Mouse (Mus musculus) intestine, embryonic 15.5 days (tissue): ENCODE measurements around the gene Mab21l3. TPM values are rescaled to one million over a fixed set of nuclear protein-coding genes. Genes with fewer than 3 reads are reported as not detected.

Experiments used
- ATAC-seq: fragments of 200-750 bp; cut with Nextera tagmentation; 2 replicates; pipeline ENCODE4 v1.8.0; 2017; ENCODE audit warnings: moderate TSS enrichment, moderate library complexity
- H3K27ac ChIP-seq: fragments of 300-500 bp; sonication (generic); 2 replicates; pipeline ENCODE4 v1.5.1; 2015; ENCODE audit warnings: mild to moderate bottlenecking, inconsistent platforms
- H3K27me3 ChIP-seq: fragments of 300-500 bp; sonication (generic); replicated peaks from 2 replicates; pipeline ENCODE4 v1.6.1; 2015; ENCODE audit warnings: inconsistent platforms
- H3K36me3 ChIP-seq: fragments of 300-500 bp; sonication (generic); 2 replicates; pipeline ENCODE4 v1.6.1; 2015; ENCODE audit warnings: inconsistent platforms
- H3K4me1 ChIP-seq: fragments of 300-500 bp; sonication (generic); replicated peaks from 2 replicates; pipeline ENCODE4 v1.6.1; 2015; ENCODE audit warnings: inconsistent platforms
- H3K4me2 ChIP-seq: fragments of 300-500 bp; sonication (generic); replicated peaks from 2 replicates; pipeline ENCODE4 v1.6.1; 2015; ENCODE audit warnings: mild to moderate bottlenecking, inconsistent platforms
- H3K4me3 ChIP-seq: fragments of 300-500 bp; sonication (generic); replicated peaks from 2 replicates; pipeline ENCODE4 v1.5.1; 2015; ENCODE audit warnings: inconsistent platforms
- H3K9ac ChIP-seq: fragments of 300-500 bp; sonication (generic); 2 replicates; pipeline ENCODE4 v1.6.1; 2015; ENCODE audit warnings: inconsistent platforms
- H3K9me3 ChIP-seq: fragments of 300-500 bp; sonication (generic); 2 replicates; pipeline ENCODE4 v1.6.1; 2016; ENCODE audit warnings: inconsistent platforms
- WGBS: fragments of 180-500 bp; shearing (Covaris S2); methylation state at CpG from one replicate; pipeline ENCODE4 v1.1.7; 2015; 5-methylcytosine and 5-hydroxymethylcytosine counted together
- polyA plus RNA-seq: library from polyadenylated mRNA; unstranded; fragments of >200 nt; fragmentation: Nextera tagmentation; extraction: Ambion mirVana; gene quantifications from 2 replicates; pipeline ENCODE4 v1.2.1, GENCODE M21; 2015

The Mab21l3 gene
- polyA plus RNA-seq, 1 experiment from 2014 or later: 6.4 TPM

DNA sequence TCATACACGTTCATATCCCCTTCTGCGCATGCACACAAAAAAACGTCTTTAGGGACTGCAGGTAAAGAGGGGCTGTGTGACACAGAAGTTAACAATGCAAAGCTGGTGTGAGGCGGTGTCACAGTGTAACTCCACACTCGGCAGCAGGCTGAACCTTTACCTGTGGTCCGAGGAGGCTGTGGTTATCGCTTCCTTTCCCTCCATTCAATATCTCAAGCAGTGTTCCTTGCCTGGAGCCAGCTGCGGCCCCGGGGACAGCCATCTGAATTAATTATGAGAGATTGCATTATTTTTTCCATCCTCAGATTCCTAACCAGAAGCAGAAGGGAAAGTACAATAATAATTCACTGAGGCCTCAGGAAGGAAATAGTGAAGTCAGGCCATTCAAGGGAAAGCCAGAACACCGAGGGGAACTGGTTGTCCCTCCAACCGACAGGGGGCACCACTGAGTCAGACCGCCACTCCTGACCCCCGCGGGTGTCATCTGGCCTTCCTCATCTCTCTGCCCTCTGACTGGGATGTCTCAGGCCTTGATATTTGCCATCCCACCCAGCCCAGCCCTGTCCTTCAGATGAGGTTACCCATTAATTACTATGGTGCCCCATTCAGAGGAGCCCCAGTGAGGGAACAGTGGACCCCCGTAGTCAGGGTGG lies 53.2 kb downstream of the Mab21l3 start:
- Histone ChIP-seq H3K9ac (no peak overlapping the region), H3K27me3 (no peaks in the 10 kb centered on the region), H3K4me2 (no peak overlapping the region), H3K9me3 (no peaks in the 10 kb centered on the region), H3K4me3 (no peak overlapping the region), H3K36me3 (no peaks in the 10 kb centered on the region), H3K4me1 (peaks cover 31% of the 10 kb centered on the region), H3K27ac (no peak overlapping the region)
- 71% methylated on average over 15 of the region's 15 CpGs for WGBS
- ATAC-seq: no peak

DNA sequence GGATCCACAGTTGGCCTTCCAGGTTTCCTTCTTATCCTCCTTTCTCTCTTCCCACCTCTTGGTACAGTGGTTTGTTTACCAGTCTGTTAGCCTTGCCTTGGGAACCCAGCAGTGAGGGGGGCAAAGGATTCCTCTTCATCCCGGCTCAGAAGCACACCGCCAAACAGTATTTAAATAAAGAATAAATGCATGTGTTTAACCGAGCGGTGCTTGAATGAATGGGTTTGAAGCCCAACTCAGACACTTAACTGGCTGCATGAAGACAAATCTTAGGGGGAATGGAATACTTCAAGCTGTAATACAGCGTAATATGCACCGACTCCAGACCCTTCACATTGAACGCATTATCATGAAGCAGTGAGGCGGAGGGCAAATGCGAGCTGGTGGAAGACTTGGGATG lies 54.1 kb downstream of the Mab21l3 start:
- WGBS: 64% methylated on average over 9 of the region's 9 CpGs
- ATAC-seq: no peak
- H3K36me3 ChIP-seq: no peaks in the 10 kb centered on the region
- H3K27ac ChIP-seq: no peak overlapping the region
- no peak overlapping the region for H3K4me2 ChIP-seq
- no peak overlapping the region for H3K9ac ChIP-seq
- H3K9me3 ChIP-seq: no peaks in the 10 kb centered on the region
- peaks cover 29% of the 10 kb centered on the region for H3K4me1 ChIP-seq
- no peaks in the 10 kb centered on the region for H3K27me3 ChIP-seq
- no peak overlapping the region for H3K4me3 ChIP-seq

DNA sequence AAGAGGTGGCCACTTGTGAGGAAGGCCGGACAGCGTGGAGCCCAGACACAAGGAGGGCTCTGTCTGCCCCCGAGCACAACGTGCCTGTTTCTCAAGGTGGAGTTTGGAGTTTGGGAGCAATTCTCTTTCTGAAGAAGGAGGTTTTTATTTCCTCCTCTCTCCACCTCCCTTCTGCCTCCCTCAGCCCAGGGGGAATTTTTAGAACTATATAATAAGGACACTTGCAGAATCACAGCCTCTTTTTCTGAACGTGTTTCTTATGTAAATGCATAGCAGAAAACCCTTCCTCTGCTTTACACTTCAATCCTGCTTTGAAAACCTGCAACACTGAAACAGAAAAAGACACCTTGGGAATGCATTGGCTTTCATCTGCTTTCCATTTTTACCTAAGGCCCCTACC lies 54.7 kb downstream of the Mab21l3 start:
- WGBS: 77% methylated on average over 5 of the region's 5 CpGs
- Histone ChIP-seq H3K9ac (no peak overlapping the region), H3K27me3 (no peaks in the 10 kb centered on the region), H3K4me1 (peaks cover 22% of the 10 kb centered on the region), H3K4me2 (no peak overlapping the region), H3K36me3 (no peaks in the 10 kb centered on the region), H3K4me3 (no peak overlapping the region), H3K9me3 (no peaks in the 10 kb centered on the region), H3K27ac (no peak overlapping the region)
- no peak for ATAC-seq

DNA sequence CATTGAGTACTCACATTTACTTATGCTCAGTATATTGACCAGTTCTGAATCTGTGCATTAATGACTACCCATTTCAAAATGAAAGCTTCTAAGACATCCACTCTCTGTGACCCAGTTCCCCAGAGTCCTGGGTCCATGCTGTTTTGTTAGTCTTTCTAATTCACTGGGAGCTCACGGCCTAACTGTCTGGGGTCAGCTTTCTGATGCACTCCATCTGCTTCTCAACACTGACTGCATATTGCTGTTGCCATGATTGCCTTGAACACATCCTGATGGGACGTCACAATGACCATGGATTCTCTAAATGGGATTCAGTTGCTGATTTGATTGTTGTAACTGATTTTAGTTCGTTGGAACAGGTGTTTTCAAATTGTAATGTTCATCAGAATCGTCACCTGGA lies 56.6 kb downstream of the Mab21l3 start:
- no peaks in the 10 kb centered on the region for H3K36me3 ChIP-seq
- no peaks in the 10 kb centered on the region for H3K9me3 ChIP-seq
- peaks cover 12% of the 10 kb centered on the region; the same call in 1 of the 2 replicates for H3K4me1 ChIP-seq
- 78% methylated on average over 4 of the region's 4 CpGs for WGBS
- H3K9ac ChIP-seq: no peak overlapping the region
- no peaks in the 10 kb centered on the region for H3K27me3 ChIP-seq
- no peak for ATAC-seq
- no peak overlapping the region for H3K27ac ChIP-seq
- no peak overlapping the region for H3K4me2 ChIP-seq
- H3K4me3 ChIP-seq: no peak overlapping the region

DNA sequence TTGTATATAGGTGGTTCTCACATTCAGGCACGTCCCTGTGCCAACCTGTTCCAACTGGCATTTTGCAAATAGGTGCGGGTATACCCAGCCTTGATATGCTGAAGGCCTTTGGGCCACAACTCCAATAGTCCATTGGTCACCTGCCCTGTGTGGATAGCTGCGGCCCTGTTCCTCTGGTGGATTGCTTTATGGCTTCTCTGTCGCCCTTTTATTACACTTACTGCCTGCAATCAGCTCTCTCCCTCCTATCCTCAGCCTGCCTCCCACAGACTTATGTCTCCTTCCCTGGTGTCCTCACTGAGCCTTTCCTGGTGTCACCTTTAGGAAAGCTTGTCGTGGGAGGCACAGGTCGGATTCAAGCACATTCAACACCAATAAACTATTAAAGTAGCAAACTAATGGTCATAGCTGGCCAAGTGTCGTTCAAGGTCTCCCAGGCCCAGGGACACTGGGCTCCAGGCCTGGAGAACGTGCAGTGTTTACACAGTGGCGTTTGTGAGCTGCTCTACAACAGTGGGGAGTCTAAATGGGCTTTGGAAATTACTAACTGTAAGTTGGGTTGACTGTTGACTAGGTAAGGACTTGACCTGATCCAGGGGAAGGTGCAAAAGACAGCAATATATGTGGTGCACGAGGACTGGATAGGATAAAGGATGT lies 63.9 kb downstream of the Mab21l3 start:
- H3K27me3 ChIP-seq: no peaks in the 10 kb centered on the region
- no peaks in the 10 kb centered on the region for H3K36me3 ChIP-seq
- no peaks in the 10 kb centered on the region for H3K9me3 ChIP-seq
- H3K4me3 ChIP-seq: no peak overlapping the region
- H3K4me1 ChIP-seq: peaks cover 5% of the 10 kb centered on the region; the same call in 1 of the 2 replicates
- 0 out of 2 replicates have a peak overlapping the region, but pooled peaks have one; percentile 19 for H3K27ac ChIP-seq
- no peak overlapping the region for H3K4me2 ChIP-seq
- peak; percentile 84 for ATAC-seq
- no peak overlapping the region for H3K9ac ChIP-seq
- WGBS: 46% methylated on average over 10 of the region's 10 CpGs

DNA sequence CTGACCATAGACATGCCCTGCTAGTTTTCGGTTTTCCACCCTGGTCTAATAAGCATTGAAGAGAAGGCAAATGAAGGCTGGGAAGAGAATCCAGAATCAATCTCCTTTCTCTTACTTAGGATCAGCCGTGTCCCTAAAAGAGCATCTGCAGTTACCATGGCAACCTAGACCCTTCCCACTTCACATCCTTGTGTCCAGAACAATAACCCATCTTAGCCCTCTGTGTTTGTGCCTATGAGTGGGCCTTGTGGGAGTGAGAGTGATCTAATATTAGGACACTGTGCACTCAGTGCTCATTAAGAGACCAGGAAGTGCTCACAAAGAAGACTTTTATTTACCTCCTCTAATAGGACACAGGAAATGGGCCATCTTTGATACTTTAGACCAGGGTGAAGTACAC lies 65.0 kb downstream of the Mab21l3 start:
- Histone ChIP-seq H3K27me3 (no peaks in the 10 kb centered on the region), H3K36me3 (no peaks in the 10 kb centered on the region), H3K4me3 (no peak overlapping the region), H3K9me3 (no peaks in the 10 kb centered on the region), H3K4me1 (peaks cover 6% of the 10 kb centered on the region; the same call in 1 of the 2 replicates), H3K4me2 (no peak overlapping the region), H3K9ac (no peak overlapping the region), H3K27ac (no peak overlapping the region)
- 53% methylated on average over 2 of the region's 2 CpGs for WGBS
- no peak for ATAC-seq

DNA sequence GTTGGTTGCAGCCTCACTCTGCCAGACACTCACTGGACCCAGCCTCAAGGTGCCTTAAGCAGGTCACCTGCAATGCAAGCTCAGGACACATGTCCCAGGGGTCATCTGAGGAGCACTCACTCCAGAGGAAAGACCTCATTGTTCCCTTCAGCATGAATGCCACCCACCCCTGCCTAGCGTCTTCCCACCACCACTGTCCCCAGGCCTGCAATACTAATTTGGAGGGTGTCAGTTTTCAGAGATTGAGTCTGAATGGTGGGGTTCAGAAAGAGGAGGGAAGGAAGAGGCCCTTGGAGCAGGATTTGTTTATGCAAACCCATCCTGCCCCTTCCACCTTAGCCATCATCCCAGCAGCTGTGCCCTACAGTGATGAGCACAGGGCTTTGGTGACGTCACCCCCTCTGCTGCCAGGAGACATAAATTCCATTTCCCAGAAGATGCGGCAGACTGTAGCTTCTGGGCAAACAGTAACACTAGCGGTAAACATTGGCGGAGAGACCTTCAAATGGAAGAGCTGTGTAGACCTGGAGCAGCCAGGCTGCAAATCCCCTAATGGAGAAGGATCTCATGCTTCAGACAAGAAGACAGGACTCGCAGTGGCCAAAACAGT lies 67.8 kb downstream of the Mab21l3 start:
- Histone ChIP-seq H3K27ac (no peak overlapping the region), H3K9me3 (no peaks in the 10 kb centered on the region), H3K4me1 (peaks cover 6% of the 10 kb centered on the region; the same call in 1 of the 2 replicates), H3K36me3 (no peaks in the 10 kb centered on the region), H3K4me3 (no peak overlapping the region), H3K9ac (no peak overlapping the region), H3K27me3 (no peaks in the 10 kb centered on the region), H3K4me2 (no peak overlapping the region)
- ATAC-seq: no peak
- WGBS: 31% methylated on average over 6 of the region's 6 CpGs

DNA sequence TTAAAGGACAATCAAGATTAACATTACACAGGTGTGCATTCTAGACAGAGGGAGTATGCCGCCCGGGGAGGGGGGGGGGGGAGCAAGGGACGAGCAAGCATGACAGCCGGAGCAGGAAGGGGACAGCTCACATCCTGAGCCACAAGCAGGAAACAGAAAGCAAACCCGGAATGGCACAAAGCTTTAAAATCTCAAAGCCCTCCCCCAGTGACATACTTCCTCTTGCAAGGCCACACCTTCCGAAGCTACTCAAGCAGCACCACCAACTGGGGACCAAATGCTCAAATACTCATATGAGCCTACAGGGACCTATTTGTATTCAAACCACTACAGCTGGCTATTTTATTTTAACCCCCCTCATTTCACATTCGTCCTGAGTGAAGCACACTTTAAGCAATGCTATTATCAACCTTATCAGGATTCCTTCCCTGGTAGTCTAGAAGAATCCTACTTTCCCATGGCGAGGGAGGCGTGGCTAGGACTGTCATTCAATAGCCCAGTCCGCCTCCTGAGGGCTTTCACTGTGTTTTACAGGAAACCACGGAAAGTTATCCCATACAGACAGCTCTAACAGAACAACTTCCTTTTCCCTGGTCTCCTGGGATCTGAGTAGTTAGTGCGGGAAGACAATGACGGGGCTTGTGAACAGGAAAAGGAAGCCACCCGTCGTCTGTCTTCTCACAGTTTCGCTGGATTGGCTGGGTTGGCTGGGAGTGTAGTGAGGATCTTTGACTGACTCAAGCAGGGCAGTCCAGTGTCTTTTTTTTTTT lies 69.7 kb downstream of the Mab21l3 start:
- Histone ChIP-seq H3K4me3 (no peak overlapping the region), H3K9ac (no peak overlapping the region), H3K9me3 (no peaks in the 10 kb centered on the region), H3K4me2 (no peak overlapping the region), H3K36me3 (no peaks in the 10 kb centered on the region), H3K27ac (no peak overlapping the region), H3K4me1 (peaks cover 2% of the 10 kb centered on the region; the same call in 1 of the 2 replicates), H3K27me3 (no peaks in the 10 kb centered on the region)
- ATAC-seq: 0 out of 2 replicates have a peak, but pooled peaks have one; percentile 10
- 56% methylated on average over 16 of the region's 16 CpGs for WGBS

DNA sequence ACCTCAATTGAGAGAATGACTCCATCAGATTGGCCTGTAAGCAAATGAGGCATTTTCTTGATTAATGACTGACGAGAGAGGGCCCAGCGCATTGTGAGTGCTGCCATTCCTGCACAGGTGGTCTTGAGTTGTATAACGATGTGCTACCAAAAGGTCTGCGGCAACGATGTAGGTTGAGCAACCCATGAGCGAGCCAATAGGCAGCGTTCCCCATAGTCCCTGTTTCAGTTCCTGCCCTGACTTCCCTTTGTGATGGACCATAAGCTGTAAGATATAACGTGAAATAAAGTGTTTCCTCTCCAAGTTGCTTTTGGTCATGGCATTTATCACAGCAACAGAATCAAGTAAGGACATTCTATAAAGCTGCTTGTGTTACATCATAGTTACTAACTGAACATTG lies 73.0 kb downstream of the Mab21l3 start:
- no peak overlapping the region for H3K4me2 ChIP-seq
- no peak overlapping the region for H3K4me3 ChIP-seq
- WGBS: 92% methylated on average over 8 of the region's 8 CpGs
- H3K9me3 ChIP-seq: no peaks in the 10 kb centered on the region
- no peaks in the 10 kb centered on the region for H3K36me3 ChIP-seq
- no peak for ATAC-seq
- 0 out of 2 replicates have a peak, but pooled peaks cover 2% of the 10 kb centered on the region for H3K4me1 ChIP-seq
- no peak overlapping the region for H3K27ac ChIP-seq
- H3K27me3 ChIP-seq: no peaks in the 10 kb centered on the region
- no peak overlapping the region for H3K9ac ChIP-seq

DNA sequence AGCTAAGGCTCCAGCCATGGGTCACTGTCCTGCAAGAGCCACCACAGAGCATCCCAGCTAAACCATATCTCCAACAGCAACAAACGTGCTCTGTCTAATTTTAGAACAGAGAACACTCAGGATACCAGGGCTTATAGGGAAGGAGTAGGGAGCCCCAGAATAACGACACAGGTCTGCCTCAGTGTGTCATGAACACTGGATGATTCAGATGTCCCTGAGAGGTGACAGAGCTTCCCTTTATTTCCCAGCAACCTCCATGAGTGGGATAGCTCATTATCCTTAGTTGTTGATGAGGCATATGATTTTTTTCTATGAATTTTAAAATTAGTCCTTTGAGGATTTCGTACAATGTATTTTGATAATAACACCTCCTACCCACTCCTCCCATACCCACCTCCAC lies 78.2 kb downstream of the Mab21l3 start:
- H3K27me3 ChIP-seq: no peaks in the 10 kb centered on the region
- no peak overlapping the region for H3K27ac ChIP-seq
- 79% methylated on average over 3 of the region's 3 CpGs for WGBS
- no peak overlapping the region for H3K9ac ChIP-seq
- no peak overlapping the region for H3K4me2 ChIP-seq
- H3K4me3 ChIP-seq: no peak overlapping the region
- H3K4me1 ChIP-seq: no peaks in the 10 kb centered on the region
- ATAC-seq: no peak
- no peaks in the 10 kb centered on the region for H3K9me3 ChIP-seq
- no peaks in the 10 kb centered on the region for H3K36me3 ChIP-seq

DNA sequence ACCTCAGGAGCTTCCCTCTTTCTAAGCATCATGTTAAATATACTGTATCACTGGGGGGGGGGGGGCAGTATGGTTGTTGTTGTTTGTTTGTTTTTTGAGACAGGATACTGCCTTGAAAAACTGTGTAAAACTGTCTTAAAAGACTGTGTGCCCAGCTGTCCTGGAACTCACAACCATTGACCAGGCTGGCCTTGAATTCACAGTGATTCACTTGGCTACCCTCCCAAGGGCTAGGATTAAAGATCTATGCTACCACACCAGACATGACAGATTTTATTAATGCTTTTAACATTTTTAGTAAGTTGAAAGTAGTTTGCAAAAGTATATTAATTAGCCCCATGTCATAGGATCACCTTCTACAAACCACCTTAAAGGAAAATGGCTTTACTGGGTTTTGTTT lies 85.2 kb downstream of the Mab21l3 start:
- no peak overlapping the region for H3K27ac ChIP-seq
- no peaks in the 10 kb centered on the region for H3K4me1 ChIP-seq
- H3K36me3 ChIP-seq: no peaks in the 10 kb centered on the region
- H3K9ac ChIP-seq: no peak overlapping the region
- no peak overlapping the region for H3K4me2 ChIP-seq
- H3K9me3 ChIP-seq: no peaks in the 10 kb centered on the region
- H3K4me3 ChIP-seq: no peak overlapping the region
- H3K27me3 ChIP-seq: no peaks in the 10 kb centered on the region
- ATAC-seq: no peak
